Mouse (Mus musculus) telencephalon, adult 2 months (tissue): Measurements from ENCODE around the gene Spata13.

ENCODE experiments used
- DNase-seq: peaks from one replicate; pipeline ENCODE4 v3.0.0-alpha.2; 2011; ENCODE audit warnings: low read depth, low spot score

Gene Spata13

DNA sequence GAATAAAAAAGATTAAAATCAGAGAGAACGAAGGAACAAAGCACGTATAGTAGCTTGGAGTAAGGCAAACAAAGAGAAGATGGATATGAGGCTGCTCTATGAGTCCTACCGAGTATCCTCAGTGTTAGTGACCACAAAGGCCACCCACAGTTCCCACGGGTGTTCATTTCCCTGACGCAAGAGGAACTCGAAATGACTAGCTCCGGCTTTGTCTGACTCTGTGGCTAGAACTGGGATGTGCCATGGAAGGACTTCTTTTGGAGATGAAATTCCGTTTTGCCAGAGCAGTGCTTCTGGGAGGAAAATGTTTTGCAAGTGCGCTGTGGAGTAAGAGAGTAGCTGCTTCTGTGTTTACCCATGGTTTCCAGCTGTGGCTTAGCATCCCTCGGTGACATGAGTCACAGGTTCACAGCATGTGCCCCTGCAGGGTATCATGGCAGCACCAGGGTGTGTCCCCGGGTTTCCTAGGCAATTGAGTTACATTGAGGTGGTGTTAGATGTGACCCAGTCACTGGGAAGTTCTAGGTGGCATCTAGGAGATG is 78.6 kb downstream of the Spata13 start:
- no peak for DNase-seq

DNA sequence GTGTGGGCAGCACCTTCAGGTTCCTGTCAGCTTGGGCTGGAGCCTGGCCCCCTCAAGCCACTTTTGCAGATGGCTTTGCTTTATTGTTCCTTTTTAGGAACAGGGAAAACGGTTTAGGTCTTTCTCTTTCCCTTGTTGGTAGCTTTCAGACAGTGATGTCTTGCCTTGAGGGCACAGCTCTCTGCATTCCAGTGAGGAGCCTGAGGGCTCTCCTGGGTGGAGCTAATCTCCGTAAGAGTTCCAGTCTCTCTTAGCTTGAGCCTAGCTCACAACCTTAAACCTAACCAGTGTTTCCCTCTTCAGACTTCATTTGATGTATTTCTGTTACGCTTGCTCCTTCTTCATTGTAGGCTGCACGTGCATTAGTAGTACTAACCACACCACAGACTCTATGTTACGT is 81.9 kb downstream of the Spata13 start:
- DNase-seq = no peak

DNA sequence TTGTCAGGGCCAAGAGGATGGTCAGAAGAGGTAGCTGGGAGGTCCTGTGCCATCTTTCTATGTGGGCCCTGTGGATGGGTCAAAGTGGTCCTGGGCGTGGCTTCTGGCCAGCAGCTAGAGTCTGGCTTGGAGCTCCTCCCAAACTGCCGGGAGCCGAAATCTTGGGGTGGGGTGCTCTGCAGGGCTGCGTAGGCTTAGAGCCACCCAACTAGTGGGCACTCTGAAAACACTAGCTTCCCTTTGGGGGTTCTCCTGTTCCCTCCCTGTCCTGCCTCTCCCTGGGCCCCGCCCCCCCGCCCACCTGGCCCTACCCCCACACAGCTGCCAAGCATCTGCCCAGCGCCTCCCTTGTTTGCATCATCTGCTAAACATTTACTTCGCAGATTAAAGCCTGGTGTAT is 87.5 kb downstream of the Spata13 start:
- DNase-seq = no peak

DNA sequence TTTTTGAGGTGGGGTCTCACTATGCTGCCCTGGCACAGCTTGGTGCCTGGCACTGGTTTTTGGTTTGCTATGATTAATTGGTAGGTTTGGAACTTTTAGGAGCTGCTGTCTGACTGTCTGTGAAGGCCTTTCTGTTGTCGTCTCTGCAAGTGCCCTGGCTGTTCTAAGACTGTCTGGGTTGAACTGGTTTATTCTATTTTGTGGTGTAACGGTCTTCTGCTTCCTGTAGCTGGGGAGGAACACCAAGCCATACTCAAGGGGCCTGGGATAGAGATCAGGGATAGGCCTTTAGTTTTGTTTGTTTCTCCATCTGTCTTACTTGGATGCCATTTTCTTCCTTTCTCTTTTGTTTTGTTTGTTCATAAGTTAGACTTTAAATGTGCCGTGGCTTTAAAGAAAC is 88.1 kb downstream of the Spata13 start:
- DNase-seq = no peak

DNA sequence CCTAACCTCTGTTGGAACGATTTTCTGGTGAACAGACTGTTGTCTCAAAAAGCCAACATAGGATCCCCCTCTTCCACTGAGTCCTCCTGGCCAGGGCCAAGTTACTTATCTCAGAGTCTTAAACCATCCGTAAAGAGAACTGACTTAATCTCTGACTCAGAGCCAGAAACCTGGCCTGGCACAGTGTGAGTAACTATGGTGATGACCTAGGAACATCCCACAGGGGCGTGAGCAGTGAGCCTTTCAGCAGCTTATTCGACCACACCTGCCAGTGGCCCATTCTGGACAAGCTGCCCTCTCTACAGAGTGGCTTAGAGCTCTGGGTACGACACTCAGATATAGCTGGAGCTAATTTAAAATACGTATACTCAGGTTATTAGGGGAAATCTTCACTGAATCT is 92.3 kb downstream of the Spata13 start:
- no peak for DNase-seq

DNA sequence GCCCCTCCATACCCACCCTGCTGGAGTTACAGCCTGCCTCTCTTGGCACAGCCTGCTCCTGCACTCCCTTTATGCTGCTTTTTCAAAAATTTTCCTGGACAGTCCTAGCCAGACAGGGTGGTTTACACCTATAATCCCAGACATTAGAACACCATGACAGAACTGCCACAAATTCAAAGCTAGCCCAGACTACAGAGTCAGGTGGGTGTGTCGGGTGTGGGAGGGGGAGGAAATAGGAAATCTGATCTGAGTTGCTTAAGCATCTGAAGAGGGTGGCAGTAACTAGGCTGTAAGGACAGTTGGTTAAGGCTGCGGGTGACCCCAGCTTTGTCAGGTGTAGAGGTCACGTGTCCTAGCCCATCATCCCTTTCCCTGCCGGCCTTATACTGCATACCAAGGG is 93.3 kb downstream of the Spata13 start:
- DNase-seq = no peak

DNA sequence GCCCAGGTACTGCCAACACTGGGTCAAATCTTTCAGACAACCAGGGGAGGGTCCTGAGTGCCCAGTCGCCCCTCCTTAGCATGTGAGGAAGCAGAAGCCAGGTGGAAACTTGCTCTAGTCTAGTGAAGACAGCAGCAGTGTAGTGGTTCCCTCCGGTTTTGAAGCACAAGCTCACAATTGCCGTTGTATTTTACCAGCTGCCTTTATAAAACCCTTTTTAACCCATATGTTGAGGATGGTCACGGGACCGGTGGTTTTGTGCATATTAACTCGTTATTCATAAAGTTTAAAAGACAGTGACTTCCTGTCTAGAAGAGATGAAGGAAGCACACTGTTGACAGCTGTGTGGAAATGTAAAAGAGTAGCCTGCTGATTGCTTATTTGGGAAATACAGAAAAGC is 98.3 kb downstream of the Spata13 start:
- no peak for DNase-seq

DNA sequence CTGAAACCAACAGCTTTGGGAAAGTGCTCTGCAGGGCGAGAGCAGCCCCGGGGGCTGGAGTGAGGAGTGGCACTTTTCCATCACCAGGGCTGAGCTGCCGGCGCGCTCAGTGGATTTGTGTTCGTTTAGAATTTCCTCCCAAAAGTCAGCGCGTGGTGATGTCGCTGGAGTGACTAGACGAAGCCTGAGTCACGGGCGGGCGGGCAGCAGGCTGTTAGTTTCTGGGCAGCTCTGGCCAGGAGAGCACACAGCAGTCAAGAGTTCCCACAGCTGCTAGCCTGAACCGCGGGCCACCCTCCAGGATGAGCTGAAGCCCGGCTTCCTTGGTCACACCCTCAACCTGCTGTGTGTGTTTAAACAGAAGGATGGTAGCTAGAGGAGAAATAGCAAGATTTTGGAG is 99.0 kb downstream of the Spata13 start:
- no peak for DNase-seq

DNA sequence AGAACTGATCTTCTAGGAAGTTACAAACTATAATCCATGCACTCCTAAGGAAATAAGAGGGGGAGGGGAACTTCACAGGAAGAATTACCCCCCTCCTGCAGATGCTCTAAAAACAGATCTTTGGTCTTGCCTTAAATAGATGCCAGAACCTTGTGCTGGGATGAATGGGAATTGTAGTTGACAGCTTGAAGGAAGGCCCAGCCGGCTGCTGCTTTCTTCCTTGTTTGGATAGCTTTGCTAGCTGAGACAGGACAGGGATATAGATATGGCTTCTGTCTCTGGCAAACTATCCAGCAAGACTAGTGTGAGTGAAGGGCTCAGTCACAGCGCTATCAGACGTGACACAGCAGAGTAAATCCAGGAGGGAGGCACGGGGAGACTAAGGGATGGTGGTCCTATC is 99.9 kb downstream of the Spata13 start:
- DNase-seq = no peak

DNA sequence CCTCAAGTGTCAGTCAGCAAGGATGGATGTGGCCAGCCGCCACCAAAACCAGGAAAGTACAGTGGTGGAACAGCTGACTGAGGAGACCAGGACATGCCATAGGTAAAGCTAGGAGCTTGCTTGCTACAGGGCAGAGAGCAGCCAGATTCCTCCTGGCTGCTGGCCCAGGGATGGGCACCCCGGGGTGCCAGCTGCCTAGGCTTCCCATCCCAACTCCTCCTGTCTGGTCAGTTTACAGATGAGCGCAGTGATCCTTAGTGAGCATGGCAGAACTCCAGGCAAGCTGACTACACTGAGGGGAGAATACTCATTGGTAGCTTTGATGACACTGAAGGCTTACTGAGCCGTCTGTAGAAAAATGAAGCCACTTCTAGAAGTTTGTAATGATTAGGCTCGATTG is 101.4 kb downstream of the Spata13 start:
- no peak for DNase-seq

DNA sequence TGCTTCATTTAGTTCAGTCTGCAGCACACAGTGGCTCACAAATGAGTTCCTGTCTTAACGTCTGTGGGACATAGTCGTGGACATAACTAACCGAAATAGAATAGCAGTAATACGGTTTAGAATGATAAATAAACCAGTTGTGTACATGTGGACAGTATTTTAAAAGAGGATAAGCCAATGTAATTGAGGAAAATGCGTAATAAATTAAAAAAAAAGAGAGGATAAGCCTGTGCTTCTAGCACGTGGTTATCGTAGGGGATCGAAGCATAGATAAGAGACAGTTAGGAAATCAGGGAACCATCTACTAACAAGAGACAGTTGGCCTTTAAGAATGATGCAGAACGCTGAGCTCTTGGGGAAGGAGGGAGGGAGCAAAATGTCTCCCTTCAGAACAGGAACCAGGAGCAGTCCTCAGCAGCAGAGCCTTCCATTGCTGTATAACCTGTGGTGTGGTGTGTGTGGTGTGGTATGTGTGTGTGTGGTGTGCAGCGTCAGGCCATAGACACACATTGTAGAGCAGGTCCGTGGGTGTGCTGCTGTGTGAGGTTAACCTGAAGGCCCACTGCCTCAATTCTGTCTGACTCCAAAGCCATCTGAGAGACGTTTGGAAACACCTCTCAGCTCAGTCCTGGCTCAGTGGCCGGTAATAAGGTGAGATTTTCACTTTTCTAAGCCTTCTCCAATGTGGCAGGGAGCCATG is 102.2 kb downstream of the Spata13 start:
- no peak for DNase-seq

DNA sequence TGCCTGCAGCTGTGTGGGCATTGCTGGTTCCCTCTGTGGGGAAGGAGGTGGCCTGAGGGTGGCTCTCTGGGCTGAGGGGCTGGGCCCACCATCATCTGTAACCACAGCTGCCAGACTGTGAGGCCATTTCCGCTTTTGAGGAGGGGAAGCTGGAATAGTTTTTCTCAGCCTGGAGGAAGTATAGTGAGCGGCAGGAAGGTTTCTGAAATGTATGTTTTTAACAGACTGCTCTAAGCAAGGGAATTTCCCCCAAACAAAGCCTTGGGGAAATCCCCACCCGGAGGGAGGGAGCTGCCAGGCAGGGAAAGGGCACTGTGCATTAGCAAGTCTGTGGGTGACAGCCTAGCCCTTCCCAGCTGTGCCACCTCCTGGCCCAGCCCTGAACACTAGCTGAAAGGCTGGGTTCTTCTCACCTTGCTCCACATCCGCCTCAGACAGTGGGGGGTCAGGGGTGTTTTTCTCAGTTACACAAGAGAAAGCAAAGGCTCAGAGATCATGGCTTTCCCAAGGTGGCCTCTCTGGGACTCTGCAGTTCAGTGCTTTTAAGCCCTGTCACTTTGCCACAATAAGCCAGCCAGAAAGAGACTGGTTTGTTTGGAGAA is 102.9 kb downstream of the Spata13 start:
- no peak for DNase-seq

DNA sequence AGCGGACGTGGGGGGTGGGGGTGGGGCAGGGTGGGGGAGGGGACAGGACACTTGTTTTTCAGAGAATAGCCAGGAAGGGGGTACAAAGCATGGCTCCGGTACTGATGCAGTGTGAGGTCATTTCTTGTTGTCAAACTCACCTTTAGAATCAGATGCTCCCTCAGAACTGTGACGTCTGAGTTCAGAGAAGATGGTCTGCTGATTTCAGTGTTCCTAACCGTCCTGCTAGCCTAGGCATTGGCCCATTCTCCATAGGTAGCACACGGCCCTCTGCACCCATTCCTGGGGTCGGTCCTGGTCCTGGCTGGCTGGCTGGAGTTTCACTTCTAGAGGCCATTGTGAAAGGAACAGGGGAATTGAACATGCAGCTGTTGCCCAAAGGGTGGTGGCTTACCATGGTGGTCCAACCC is 103.4 kb downstream of the Spata13 start:
- no peak for DNase-seq

DNA sequence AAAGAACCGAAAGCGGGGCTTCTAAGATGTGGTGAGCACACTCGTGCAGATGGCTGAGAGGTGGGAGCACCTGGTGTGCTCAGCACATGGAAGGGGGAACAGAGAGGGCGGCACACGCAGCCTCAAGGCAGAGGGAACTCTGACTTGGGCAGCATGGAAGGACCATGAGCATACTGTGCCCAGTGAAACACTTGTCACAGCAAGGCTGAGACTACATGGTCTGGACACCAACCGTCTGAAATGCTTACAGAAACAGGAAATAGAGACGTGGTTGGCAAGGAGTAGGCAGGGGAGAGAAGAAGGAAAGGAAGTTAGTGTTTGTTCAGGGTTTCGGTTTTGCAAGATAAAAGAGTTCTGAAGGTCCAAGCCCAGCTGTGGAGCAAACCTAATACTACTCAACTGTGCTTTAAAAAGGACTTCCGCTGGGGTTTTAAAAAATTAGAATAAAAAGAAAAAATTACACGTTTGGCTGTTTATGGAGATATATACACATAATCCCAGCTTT is 104.7 kb downstream of the Spata13 start:
- no peak for DNase-seq

DNA sequence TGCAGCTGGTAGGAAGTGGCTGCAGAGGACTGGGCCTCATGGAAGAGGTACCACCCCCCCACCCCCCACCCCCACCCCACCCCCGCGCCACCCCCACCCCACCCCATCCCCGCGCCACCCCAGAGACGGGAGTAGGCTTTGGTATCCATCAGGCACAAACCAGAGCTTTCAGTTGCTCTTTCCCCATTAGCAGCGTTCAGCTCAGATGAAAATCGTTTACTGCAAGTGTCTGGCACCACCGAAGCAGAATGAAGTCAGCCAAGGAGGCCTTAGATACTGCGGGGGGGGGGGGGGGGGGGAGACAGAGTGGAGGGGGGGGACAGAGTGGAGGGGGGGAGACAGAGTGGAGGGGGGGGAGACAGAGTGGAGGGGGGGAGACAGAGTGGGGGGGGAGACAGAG is 105.4 kb downstream of the Spata13 start:
- DNase-seq = no peak

DNA sequence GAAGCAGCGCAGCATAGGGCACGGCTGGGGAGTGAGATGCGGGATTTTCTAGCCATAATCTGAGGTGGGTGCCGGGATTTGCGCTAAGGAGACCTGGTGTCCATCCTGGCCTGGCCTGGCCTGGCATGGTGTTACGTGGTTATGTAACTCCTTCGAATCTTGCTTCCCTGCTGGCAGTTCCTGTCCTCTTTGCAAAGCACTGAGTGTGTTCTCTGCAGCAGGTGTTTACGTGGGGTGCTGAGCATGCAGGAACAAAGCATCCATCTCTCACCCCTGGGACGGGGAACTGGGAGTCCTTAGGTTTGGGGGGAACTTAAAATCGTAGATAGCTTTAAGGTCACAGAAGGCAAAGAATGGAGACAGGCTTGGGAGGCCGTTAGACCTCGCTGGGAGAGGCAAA is 105.8 kb downstream of the Spata13 start:
- DNase-seq = no peak

DNA sequence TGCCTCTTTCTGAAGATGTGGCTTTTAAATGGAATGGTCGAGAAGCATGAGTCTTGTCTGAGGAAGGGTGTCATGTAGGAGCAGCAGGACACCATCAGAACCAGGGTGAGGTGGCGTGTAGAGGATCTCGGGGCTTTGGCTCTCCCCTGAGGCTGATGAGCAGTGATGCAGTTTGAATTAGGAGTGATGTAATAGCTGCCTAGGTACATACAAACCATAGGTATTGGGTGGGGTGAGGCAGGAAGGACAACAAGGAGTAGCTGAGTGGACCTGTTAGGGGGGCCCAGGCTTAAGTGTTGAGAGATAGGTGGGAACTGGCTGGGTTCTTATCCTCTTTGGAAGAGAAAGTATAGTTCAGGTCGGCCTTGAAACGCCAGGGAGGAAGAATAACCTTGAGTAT is 106.7 kb downstream of the Spata13 start:
- no peak for DNase-seq

DNA sequence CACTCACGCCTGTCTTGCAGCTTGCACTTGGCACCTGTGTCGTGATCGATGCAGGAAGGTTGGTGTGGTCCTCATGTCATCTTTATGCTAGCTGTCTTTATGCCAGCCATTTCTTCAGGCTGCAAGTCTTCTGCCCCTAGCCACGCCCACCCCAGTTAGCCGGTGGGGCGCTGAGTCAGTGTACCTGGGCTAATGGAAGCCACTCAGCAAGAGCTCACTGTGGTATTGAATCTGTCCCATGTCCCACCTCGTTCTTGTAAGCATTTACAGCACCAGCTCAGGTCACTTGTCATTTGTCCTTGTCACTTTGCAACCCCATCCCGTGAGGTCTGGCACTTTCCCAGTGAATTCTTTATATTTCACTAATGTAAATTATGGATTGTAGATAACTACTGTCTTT is 107.2 kb downstream of the Spata13 start:
- DNase-seq = no peak

DNA sequence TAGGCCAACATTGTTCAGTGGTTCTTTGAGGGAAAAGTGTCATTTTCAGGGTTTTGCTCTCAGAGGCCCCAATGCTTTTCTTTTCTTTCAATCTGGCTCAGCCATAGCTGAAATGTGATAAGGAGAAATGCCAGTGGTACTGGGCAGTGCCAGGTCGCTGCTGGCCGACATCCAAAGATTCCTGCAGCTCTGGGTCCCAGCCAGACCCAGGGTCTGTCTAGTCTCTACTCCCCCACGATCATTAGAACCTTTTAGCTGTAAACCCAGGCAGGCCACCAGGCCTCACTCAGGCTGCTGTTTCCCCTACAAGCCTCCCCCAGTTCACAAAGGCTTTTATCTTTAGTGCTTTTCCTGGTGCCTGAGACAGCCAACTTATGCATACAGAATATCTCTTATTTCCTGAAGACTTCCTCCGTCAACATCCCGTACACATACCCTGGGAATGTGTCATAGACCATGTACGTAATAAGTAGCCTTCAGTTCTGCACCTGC is 107.7 kb downstream of the Spata13 start:
- DNase-seq = no peak

DNA sequence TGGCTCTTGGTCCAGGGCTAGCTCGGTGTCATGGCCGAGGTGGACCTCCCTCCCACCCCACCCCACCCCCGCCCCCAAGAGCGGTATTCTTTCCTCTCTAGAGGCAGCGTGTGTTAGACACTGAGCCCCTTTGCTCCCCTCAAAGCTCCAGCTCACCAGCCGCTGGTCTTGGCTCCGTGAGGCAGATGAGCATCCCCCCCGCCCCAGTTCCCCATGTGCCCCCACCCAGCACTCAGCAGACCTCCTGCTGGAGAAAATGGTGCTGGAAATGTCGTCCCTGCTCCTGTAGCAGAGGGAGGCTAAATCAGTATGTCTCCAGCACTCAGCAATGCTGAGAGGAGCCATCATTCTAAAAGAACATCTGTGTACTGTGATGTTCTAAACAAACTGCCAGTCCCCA is 109.9 kb downstream of the Spata13 start:
- no peak for DNase-seq

DNA sequence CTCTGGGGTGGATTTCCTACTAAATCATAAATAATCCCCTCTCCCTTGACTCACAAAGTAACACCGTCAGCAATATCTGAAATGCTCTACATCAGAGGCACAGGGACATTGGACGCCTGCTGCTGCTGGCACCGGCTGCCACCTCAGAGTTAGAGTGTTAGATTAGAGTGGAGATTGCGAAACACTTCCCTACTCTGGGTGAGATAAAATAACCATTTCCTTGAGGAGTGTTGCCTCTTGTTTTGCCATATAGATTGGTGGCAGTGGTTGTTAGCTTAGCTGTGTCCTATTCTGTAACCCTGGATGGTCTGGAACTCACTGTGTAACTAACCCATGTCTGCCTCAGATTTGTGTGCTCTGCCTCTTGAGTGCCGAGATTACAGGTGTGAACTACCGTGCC is 111.4 kb downstream of the Spata13 start:
- DNase-seq = no peak

DNA sequence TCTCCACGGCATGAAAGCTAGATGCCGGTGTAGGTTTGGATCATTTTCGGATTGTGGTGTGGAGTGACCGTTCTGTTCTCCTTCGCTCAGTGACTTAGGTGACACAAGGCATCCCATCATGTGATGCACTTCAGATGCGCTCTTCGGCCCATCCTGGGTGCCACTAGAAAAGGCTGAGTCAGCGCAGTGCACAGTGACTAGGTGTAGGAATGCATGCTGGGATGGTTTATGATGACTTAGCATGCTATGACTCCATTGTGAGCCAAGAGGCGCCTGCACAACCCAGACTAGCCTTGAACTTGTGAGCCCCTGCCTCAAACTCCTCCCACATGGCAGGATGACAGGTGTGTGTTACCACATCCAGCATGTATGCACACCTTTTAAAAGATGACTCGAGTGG is 112.3 kb downstream of the Spata13 start:
- no peak for DNase-seq
